Mouse (Mus musculus): ENCODE data around the gene Myo1d. TPM values are rescaled to one million over a fixed set of nuclear protein-coding genes. Genes with fewer than 3 reads are reported as not detected.

Gene Myo1d
- polyA plus RNA-seq, 1 experiment from 2014 or later = 15.8 TPM

GRCm38 (mm10) chr11:80482921-80483320, 296.9 kb downstream of the Myo1d start:
- Histone ChIP-seq H3K4me2 (replicated peaks; ENCODE audit: low read depth, low read length) (no peak overlapping the region), H3K36me3 (ENCODE audit: insufficient read depth, low read length) (no peaks in the 10 kb centered on the region), H3K9ac (replicated peaks; ENCODE audit: low read length) (no peak overlapping the region), H3K4me3 (ENCODE audit: low read length) (no peak overlapping the region), H3K4me1 (ENCODE audit: insufficient read depth, low read length) (peaks cover 21% of the 10 kb centered on the region), H3K9me3 (ENCODE audit: low read length) (no peaks in the 10 kb centered on the region), H3K27ac (ENCODE audit: low read length) (no peak overlapping the region), H3K27me3 (ENCODE audit: insufficient read depth, low read length) (no peaks in the 10 kb centered on the region)
- no peak for ATAC-seq (ENCODE audit: low FRiP score, low TSS enrichment)
- 95% methylated on average over 7 of the region's 7 CpGs for WGBS

DNA sequence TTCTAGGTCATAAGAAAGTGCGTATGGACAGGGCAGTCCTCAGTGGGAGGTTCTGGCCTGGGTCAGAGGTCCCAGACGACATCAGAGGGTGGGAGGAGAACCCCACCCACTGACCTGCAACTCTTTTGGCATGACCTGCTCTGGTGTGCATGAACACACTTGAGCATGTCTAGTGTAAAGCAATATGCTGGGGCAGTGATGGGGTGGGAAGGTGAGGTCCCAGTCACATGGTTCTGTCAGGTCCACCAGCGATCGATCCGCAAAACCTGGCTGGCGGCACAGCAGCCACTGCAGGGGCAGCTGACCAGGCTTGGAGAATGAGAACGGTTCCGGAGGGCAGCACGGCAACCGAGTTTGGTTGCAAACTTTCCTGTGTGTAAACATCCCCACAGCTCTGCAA, 297.5 kb downstream of the Myo1d start:
- no peaks in the 10 kb centered on the region for H3K9me3 ChIP-seq (ENCODE audit: low read length)
- no peak overlapping the region for H3K4me2 ChIP-seq (replicated peaks; ENCODE audit: low read depth, low read length)
- 74% methylated on average over 10 of the region's 10 CpGs for WGBS
- H3K9ac ChIP-seq (replicated peaks; ENCODE audit: low read length) = no peak overlapping the region
- H3K4me3 ChIP-seq (ENCODE audit: low read length) = no peak overlapping the region
- no peaks in the 10 kb centered on the region for H3K36me3 ChIP-seq (ENCODE audit: insufficient read depth, low read length)
- H3K4me1 ChIP-seq (ENCODE audit: insufficient read depth, low read length) = peaks cover 26% of the 10 kb centered on the region
- no peaks in the 10 kb centered on the region for H3K27me3 ChIP-seq (ENCODE audit: insufficient read depth, low read length)
- no peak overlapping the region for H3K27ac ChIP-seq (ENCODE audit: low read length)
- ATAC-seq (ENCODE audit: low FRiP score, low TSS enrichment) = no peak

DNA sequence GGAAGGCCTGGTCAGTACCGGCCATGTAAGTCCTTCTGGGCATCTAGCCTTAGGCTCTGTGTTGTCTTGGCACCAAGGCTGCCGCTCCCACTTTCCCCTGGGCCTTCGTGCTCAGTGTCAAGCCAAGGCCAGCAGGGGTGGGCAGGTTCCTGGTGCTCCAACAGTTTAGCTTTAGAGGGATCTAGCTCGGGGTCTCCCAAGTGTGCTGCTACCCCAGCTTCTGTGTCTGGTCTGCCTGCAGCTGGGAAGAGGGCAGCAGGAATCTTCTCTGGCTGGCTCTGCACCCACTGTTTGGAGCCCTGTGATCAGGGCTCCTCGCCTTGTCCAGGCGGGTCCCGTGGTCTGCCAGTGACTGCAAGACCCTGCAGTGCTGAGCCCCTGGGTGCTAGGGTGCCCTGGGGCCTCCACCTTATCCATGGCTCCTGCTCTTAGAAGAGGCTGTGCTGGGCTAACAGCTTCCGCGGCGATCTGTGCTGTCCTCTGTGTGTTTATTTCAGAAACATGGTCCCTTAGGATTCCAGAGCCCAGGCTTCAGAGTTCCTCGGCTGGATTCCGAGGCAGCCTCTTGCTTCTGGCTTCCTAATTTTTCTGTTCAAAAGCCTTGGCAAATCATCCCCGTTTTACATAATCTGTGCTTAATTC, 298.3 kb downstream of the Myo1d start:
- Histone ChIP-seq H3K27ac (ENCODE audit: low read length) (no peak overlapping the region), H3K4me1 (ENCODE audit: insufficient read depth, low read length) (peaks cover 26% of the 10 kb centered on the region), H3K4me2 (replicated peaks; ENCODE audit: low read depth, low read length) (no peak overlapping the region), H3K36me3 (ENCODE audit: insufficient read depth, low read length) (no peaks in the 10 kb centered on the region), H3K27me3 (ENCODE audit: insufficient read depth, low read length) (no peaks in the 10 kb centered on the region), H3K9ac (replicated peaks; ENCODE audit: low read length) (no peak overlapping the region), H3K4me3 (ENCODE audit: low read length) (no peak overlapping the region), H3K9me3 (ENCODE audit: low read length) (no peaks in the 10 kb centered on the region)
- 79% methylated on average over 13 of the region's 13 CpGs for WGBS
- ATAC-seq (ENCODE audit: low FRiP score, low TSS enrichment) = no peak

DNA sequence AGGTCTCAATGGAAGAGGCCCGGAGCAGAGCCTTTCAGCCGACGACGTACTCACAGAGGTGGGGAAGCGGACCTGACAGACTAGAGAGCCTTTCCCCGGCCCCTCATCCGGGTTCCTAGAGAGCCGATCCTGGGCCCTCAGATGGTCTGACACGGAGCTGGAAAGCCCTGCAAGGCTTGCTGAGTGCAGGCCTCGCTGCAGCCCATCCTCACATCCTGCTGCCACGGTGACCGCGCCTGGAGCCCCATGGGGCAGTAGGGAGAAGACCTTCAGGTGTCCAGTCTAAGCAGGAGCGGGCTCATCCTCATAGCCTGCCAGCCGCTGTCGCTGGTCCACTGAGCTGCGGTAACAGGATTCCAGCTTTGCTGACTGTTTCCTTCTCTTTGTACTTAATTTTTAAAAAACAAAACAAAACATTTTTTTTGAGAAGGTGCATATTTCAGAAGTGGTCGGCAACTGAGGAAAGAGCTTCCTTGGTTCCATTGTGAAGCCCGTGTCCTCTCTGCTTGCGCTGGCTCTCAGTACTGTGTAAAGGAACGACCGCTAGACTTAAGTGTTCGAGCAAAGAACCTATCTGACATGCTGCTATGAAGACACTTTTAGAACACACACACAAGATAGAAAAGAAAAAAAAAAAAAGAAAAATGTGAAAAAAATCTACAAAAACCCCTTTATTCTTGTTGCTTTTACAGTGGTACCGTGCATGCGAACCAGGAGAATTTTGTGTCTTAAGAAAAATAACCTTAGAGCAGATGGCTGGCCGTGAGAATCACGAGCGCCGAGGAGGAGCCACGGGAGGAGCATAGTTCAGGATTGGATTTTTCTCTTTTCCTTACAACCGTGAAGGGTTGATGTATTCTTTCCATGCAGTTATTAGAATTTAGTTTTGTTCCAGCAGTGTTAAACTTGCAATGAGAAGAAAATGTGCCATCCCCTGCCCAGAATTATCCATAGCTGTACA, 299.6 kb downstream of the Myo1d start:
- Histone ChIP-seq H3K4me2 (replicated peaks; ENCODE audit: low read depth, low read length) (no peak overlapping the region), H3K27me3 (ENCODE audit: insufficient read depth, low read length) (no peaks in the 10 kb centered on the region), H3K27ac (ENCODE audit: low read length) (no peak overlapping the region), H3K4me1 (ENCODE audit: insufficient read depth, low read length) (peaks cover 26% of the 10 kb centered on the region), H3K9ac (replicated peaks; ENCODE audit: low read length) (no peak overlapping the region), H3K9me3 (ENCODE audit: low read length) (no peaks in the 10 kb centered on the region), H3K36me3 (ENCODE audit: insufficient read depth, low read length) (no peaks in the 10 kb centered on the region), H3K4me3 (ENCODE audit: low read length) (no peak overlapping the region)
- WGBS = 87% methylated on average over 31 of the region's 31 CpGs
- no peak for ATAC-seq (ENCODE audit: low FRiP score, low TSS enrichment)

DNA sequence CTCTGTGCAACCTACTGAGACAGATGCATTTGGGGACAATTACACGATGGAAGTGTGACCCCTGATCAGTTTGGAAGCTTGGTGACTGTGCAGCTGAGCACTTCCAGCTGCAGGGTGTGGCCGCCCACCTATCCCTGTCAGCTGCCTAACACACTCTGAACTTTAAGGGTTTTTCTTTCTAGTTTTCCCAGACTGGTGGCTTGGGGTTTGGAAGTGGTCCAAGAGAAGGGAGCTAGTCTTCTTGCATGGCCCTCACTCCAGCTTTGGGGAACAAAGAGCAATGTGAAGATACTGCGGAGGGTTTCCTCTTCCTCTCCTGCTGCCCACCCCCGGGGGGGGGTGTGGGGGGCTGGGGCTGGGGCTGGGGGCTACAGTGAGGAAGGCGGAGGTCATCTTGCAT, 300.4 kb downstream of the Myo1d start:
- Histone ChIP-seq H3K4me2 (replicated peaks; ENCODE audit: low read depth, low read length) (0 out of 2 replicates have a peak overlapping the region, but pooled peaks have one; percentile 7), H3K4me3 (ENCODE audit: low read length) (no peak overlapping the region), H3K36me3 (ENCODE audit: insufficient read depth, low read length) (peaks cover 1% of the 10 kb centered on the region; the same call in 1 of the 2 replicates), H3K4me1 (ENCODE audit: insufficient read depth, low read length) (peaks cover 25% of the 10 kb centered on the region), H3K27me3 (ENCODE audit: insufficient read depth, low read length) (no peaks in the 10 kb centered on the region), H3K9ac (replicated peaks; ENCODE audit: low read length) (no peak overlapping the region), H3K9me3 (ENCODE audit: low read length) (no peaks in the 10 kb centered on the region), H3K27ac (ENCODE audit: low read length) (no peak overlapping the region)
- no peak for ATAC-seq (ENCODE audit: low FRiP score, low TSS enrichment)
- WGBS = 66% methylated on average over 5 of the region's 5 CpGs

- H3K4me3 ChIP-seq (ENCODE audit: low read length) = no peak overlapping the region
- WGBS = 56% methylated on average over 14 of the region's 14 CpGs
Observed at GRCm38 (mm10) chr11:80478694-80479412, 301.0 kb downstream of the Myo1d start.

DNA sequence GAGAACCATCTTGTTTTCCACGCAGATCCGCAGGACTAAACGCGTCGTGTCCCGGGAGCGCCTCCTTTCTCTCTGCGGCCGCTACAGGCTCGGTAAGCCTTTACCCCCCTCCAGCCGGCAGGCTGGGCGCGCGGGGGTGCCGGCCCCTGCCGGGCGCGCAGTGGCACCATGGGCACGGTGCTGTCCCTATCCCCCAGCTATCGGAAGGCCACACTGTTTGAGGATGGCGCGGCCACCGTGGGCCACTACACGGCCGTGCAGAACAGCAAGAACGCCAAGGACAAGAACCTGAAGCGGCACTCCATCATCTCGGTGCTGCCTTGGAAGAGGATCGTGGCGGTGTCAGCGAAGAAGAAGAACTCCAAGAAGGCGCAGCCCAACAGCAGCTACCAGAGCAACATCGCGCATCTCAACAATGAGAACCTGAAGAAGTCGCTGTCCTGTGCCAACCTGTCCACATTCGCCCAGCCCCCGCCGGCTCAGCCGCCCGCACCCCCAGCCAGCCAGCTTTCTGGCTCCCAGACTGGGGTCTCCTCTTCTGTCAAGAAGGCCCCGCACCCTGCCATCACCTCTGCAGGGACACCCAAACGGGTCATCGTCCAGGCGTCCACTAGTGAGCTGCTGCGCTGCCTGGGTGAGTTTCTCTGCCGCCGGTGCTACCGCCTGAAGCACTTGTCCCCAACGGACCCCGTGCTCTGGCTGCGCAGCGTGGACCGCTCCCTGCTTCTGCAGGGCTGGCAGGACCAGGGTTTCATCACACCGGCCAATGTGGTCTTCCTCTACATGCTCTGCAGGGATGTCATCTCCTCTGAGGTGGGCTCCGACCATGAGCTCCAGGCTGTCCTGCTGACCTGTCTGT, 302.3 kb downstream of the Myo1d start:
- no peak; the same call in none of the 2 replicates for ATAC-seq (ENCODE audit: low FRiP score, low TSS enrichment)
- Histone ChIP-seq H3K4me3 (ENCODE audit: low read length) (peak overlapping the region; percentile 83), H3K27ac (ENCODE audit: low read length) (0 out of 2 replicates have a peak overlapping the region, but pooled peaks have one; percentile 9), H3K4me2 (replicated peaks; ENCODE audit: low read depth, low read length) (peak overlapping the region; percentile 100), H3K9me3 (ENCODE audit: low read length) (no peaks in the 10 kb centered on the region), H3K4me1 (ENCODE audit: insufficient read depth, low read length) (peaks cover 20% of the 10 kb centered on the region), H3K36me3 (ENCODE audit: insufficient read depth, low read length) (peaks cover 12% of the 10 kb centered on the region; the same call in 1 of the 2 replicates), H3K27me3 (ENCODE audit: insufficient read depth, low read length) (no peaks in the 10 kb centered on the region), H3K9ac (replicated peaks; ENCODE audit: low read length) (peak overlapping the region; percentile 81)
- WGBS = 12% methylated on average over 55 of the region's 55 CpGs

More at GRCm38 (mm10) chr11:80478694-80479412, 301.0 kb downstream of the Myo1d start:
- Histone ChIP-seq H3K4me2 (replicated peaks; ENCODE audit: low read depth, low read length) (no peak overlapping the region), H3K4me1 (ENCODE audit: insufficient read depth, low read length) (peaks cover 20% of the 10 kb centered on the region), H3K9me3 (ENCODE audit: low read length) (no peaks in the 10 kb centered on the region), H3K27ac (ENCODE audit: low read length) (no peak overlapping the region), H3K9ac (replicated peaks; ENCODE audit: low read length) (no peak overlapping the region), H3K27me3 (ENCODE audit: insufficient read depth, low read length) (no peaks in the 10 kb centered on the region), H3K36me3 (ENCODE audit: insufficient read depth, low read length) (peaks cover 5% of the 10 kb centered on the region; the same call in 1 of the 2 replicates)
- ATAC-seq (ENCODE audit: low FRiP score, low TSS enrichment) = no peak

GRCm38 (mm10) chr11:80476222-80477189, 303.3 kb downstream of the Myo1d start, which contains the start of gene Cdk5r1:
Gene Cdk5r1 (plus strand): TSS chr11:80477023.
- Histone ChIP-seq H3K4me3 (ENCODE audit: low read length) (peak within 1 kb of the TSS; percentile 83), H3K27ac (ENCODE audit: low read length) (peak within 1 kb of the TSS; percentile 44; the same call in 1 of the 2 replicates), H3K4me2 (replicated peaks; ENCODE audit: low read depth, low read length) (peak within 1 kb of the TSS; percentile 100), H3K36me3 (ENCODE audit: insufficient read depth, low read length) (peaks cover 19% of the 10 kb centered on the region), H3K4me1 (ENCODE audit: insufficient read depth, low read length) (peaks cover 20% of the 10 kb centered on the region), H3K27me3 (ENCODE audit: insufficient read depth, low read length) (no peaks in the 10 kb centered on the region), H3K9ac (replicated peaks; ENCODE audit: low read length) (peak within 1 kb of the TSS; percentile 81), H3K9me3 (ENCODE audit: low read length) (no peaks in the 10 kb centered on the region)
- under 1% methylated on average over 72 of the region's 116 CpGs for WGBS
- peak; percentile 93 for ATAC-seq (ENCODE audit: low FRiP score, low TSS enrichment)

All from kidney, embryonic 16.5 days (tissue).